Mouse (Mus musculus) MEL (cell line): ENCODE measurements around the gene Igsf6. TPM values are rescaled to one million over a fixed set of nuclear protein-coding genes. Genes with fewer than 3 reads are reported as not detected.

Experiments used
- DNase-seq: peaks from one replicate; pipeline ENCODE4 v3.0.0; 2011; ENCODE audit warnings: low read depth, low spot score
- H3K27ac ChIP-seq: 2 replicates; pipeline ENCODE4 v1.5.1; 2012; ENCODE audit warnings: low read depth, mild to moderate bottlenecking, control low read depth, low read length, moderate library complexity; ENCODE audit not compliant: control insufficient read depth
- H3K27me3 ChIP-seq, 2 experiments: fragments of 150-350 bp in 1 of 2; sonication (generic) in 1 of 2; 2 replicates each; pipeline ENCODE4 v1.6.1; 2012; ENCODE audit warnings: low read length in 2 of 2, mild to moderate bottlenecking in 2 of 2, improper control_type of control experiment in 1 of 2, moderate library complexity in 1 of 2; ENCODE audit not compliant: insufficient read depth in 2 of 2, control insufficient read depth in 1 of 2
- H3K36me3 ChIP-seq, 2 experiments: 2 replicates each; pipeline ENCODE4 v1.6.1; 2012 to 2014; ENCODE audit warnings: low read length in 2 of 2, improper control_type of control experiment in 1 of 2, inconsistent platforms in 1 of 2, mild to moderate bottlenecking in 1 of 2; ENCODE audit not compliant: insufficient read depth in 2 of 2, control insufficient read depth in 1 of 2
- H3K4me1 ChIP-seq, 2 experiments: fragments of 150-350 bp in 1 of 2; sonication (generic) in 1 of 2; 2 replicates each; pipeline ENCODE4 v1.6.1; 2012; ENCODE audit warnings: low read length in 2 of 2, improper control_type of control experiment in 1 of 2, mild to moderate bottlenecking in 1 of 2; ENCODE audit not compliant: insufficient read depth in 2 of 2, control insufficient read depth in 1 of 2
- H3K4me3 ChIP-seq, 2 experiments: fragments of 150-350 bp in 1 of 2; sonication (generic) in 1 of 2; 2 replicates each; pipeline ENCODE4 v1.5.1; 2012; ENCODE audit warnings: low read depth in 2 of 2, low read length in 2 of 2, mild to moderate bottlenecking in 2 of 2, moderate library complexity in 2 of 2, control low read depth in 1 of 2, improper control_type of control experiment in 1 of 2; ENCODE audit not compliant: control insufficient read depth in 1 of 2, insufficient read depth in 1 of 2
- H3K79me2 ChIP-seq: 2 replicates; pipeline ENCODE4 v1.6.1; 2012; ENCODE audit warnings: mild to moderate bottlenecking, low read length, moderate library complexity; ENCODE audit not compliant: control insufficient read depth, poor library complexity, insufficient read depth
- H3K9ac ChIP-seq: 2 replicates; pipeline ENCODE4 v1.6.1; 2012; ENCODE audit warnings: low read depth, mild to moderate bottlenecking, control low read depth, low read length, moderate library complexity; ENCODE audit not compliant: control insufficient read depth, poor library complexity, severe bottlenecking
- H3K9me3 ChIP-seq: fragments of 150-350 bp; sonication (generic); replicated peaks from 2 replicates; pipeline ENCODE4 v1.6.1; 2012; ENCODE audit warnings: mild to moderate bottlenecking, low read length, improper control_type of control experiment, moderate library complexity; ENCODE audit not compliant: insufficient read depth
- CHD1 ChIP-seq: IDR thresholded peaks from 2 replicates; pipeline ENCODE4 v1.6.1; 2012; ENCODE audit warnings: low read depth, mild to moderate bottlenecking, inconsistent platforms, low read length, improper control_type of control experiment
- CHD2 ChIP-seq: IDR thresholded peaks from 2 replicates; pipeline ENCODE4 v1.6.1; 2011; ENCODE audit warnings: low read length, improper control_type of control experiment
- ELF1 ChIP-seq: IDR thresholded peaks from 2 replicates; pipeline ENCODE4 v1.6.1; 2014; ENCODE audit warnings: low read depth, mild to moderate bottlenecking, inconsistent platforms, low read length, improper control_type of control experiment, moderate library complexity
- GATA1 ChIP-seq: IDR thresholded peaks from 2 replicates; pipeline ENCODE4 v1.6.1; 2011; ENCODE audit warnings: low read depth, low read length, improper control_type of control experiment
- HCFC1 ChIP-seq: IDR thresholded peaks from 2 replicates; pipeline ENCODE4 v1.6.1; 2012; ENCODE audit warnings: low read depth, mild to moderate bottlenecking, inconsistent platforms, low read length, improper control_type of control experiment, moderate library complexity
- JUND ChIP-seq: IDR thresholded peaks from 2 replicates; pipeline ENCODE4 v1.6.1; 2011; ENCODE audit warnings: low read depth, mild to moderate bottlenecking, improper control_type of control experiment, low read length
- KAT2A ChIP-seq: conservative IDR thresholded peaks from 2 replicates; pipeline ENCODE4 v1.6.1; 2012; ENCODE audit warnings: low read depth, low read length, improper control_type of control experiment, inconsistent platforms
- MAFK ChIP-seq: IDR thresholded peaks from 2 replicates; pipeline ENCODE4 v1.6.1; 2011; ENCODE audit warnings: low read depth, mild to moderate bottlenecking, low read length, improper control_type of control experiment, borderline replicate concordance
- MAX ChIP-seq: IDR thresholded peaks from 2 replicates; pipeline ENCODE4 v1.6.1; 2011; ENCODE audit warnings: low read length, improper control_type of control experiment
- MAZ ChIP-seq: IDR thresholded peaks from 2 replicates; pipeline ENCODE4 v1.6.1; 2012; ENCODE audit warnings: low read depth, mild to moderate bottlenecking, inconsistent platforms, low read length, improper control_type of control experiment
- MEF2A ChIP-seq: IDR thresholded peaks from 2 replicates; pipeline ENCODE4 v1.6.1; 2014; ENCODE audit warnings: low read depth, mild to moderate bottlenecking, inconsistent platforms, low read length, improper control_type of control experiment; ENCODE audit not compliant: poor library complexity, insufficient replicate concordance, severe bottlenecking; ENCODE audit errors: extremely low read depth
- MXI1 ChIP-seq: IDR thresholded peaks from 2 replicates; pipeline ENCODE4 v1.6.1; 2011; ENCODE audit warnings: mild to moderate bottlenecking, low read depth, low read length, improper control_type of control experiment
- MYC ChIP-seq: IDR thresholded peaks from 2 replicates; pipeline ENCODE4 v1.6.1; 2011; ENCODE audit warnings: low read depth, mild to moderate bottlenecking, low read length, improper control_type of control experiment, moderate library complexity
- NELFE ChIP-seq: IDR thresholded peaks from 2 replicates; pipeline ENCODE4 v1.6.1; 2011; ENCODE audit warnings: low read depth, low read length, improper control_type of control experiment
- POLR2AphosphoS5 ChIP-seq: IDR thresholded peaks from 2 replicates; pipeline ENCODE4 v1.6.1; 2012; ENCODE audit warnings: low read depth, borderline replicate concordance, mild to moderate bottlenecking, inconsistent platforms, low read length, moderate library complexity, mixed read lengths
- RCOR1 ChIP-seq: IDR thresholded peaks from 2 replicates; pipeline ENCODE4 v1.6.1; 2012; ENCODE audit warnings: low read depth, mild to moderate bottlenecking, inconsistent platforms, low read length, improper control_type of control experiment
- TAL1 ChIP-seq: IDR thresholded peaks from 2 replicates; pipeline ENCODE4 v1.6.1; 2012; ENCODE audit warnings: mild to moderate bottlenecking, inconsistent platforms, low read length, moderate library complexity, mixed read lengths
- TBP ChIP-seq: IDR thresholded peaks from 2 replicates; pipeline ENCODE4 v1.8.0; 2011; ENCODE audit warnings: low read depth, low read length, improper control_type of control experiment
- TCF12 ChIP-seq: IDR thresholded peaks from 2 replicates; pipeline ENCODE4 v1.6.1; 2014; ENCODE audit warnings: low read depth, mild to moderate bottlenecking, inconsistent platforms, low read length, improper control_type of control experiment, moderate library complexity
- USF1 ChIP-seq: IDR thresholded peaks from 2 replicates; pipeline ENCODE4 v1.6.1; 2014; ENCODE audit warnings: low read depth, mild to moderate bottlenecking, inconsistent platforms, low read length, improper control_type of control experiment, moderate library complexity
- ZC3H11A ChIP-seq: IDR thresholded peaks from 2 replicates; pipeline ENCODE4 v1.6.1; 2012; ENCODE audit warnings: low read depth, mild to moderate bottlenecking, inconsistent platforms, low read length, improper control_type of control experiment
- ZNF384 ChIP-seq: IDR thresholded peaks from 2 replicates; pipeline ENCODE4 v1.6.1; 2012; ENCODE audit warnings: low read depth, mild to moderate bottlenecking, inconsistent platforms, low read length, improper control_type of control experiment
- polyA plus RNA-seq, 2 experiments: library from polyadenylated mRNA; stranded (reverse) in 1 of 2; unstranded in 1 of 2; fragments of >175 nt in 1 of 2; fragments of >200 nt in 1 of 2; gene quantifications; 2 replicates each; pipeline versions ENCODE4 v1.2.1 to v1.2.4; 2012; ENCODE audit warnings: low replicate concordance in 2 of 2, low read depth in 1 of 2; ENCODE audit not compliant: insufficient read length in 2 of 2, insufficient read depth in 1 of 2, missing spikeins in 1 of 2
- total RNA-seq: library from RNA; depleted of rRNA; stranded (reverse); fragments of 300-350 nt; gene quantifications from 2 replicates; pipeline ENCODE4 v1.2.3, GENCODE M21; 2012

Igsf6 gene
- total and polyA plus RNA-seq, 3 experiments, result 0.08 to 0.42 TPM; not detected in 1

- peaks cover 6 to 7% of the 10 kb centered on the region in 2 experiments for H3K4me1 ChIP-seq
- no peak overlapping the region for H3K27ac ChIP-seq
- H3K4me3 ChIP-seq, result no peak overlapping the region
- no peak for TF ChIP-seq CHD1
- no peak for TF ChIP-seq MAX
- TF ChIP-seq MYC, result no peak
- TF ChIP-seq TBP, result no peak
- no peak for TF ChIP-seq MAZ
- no peak for TF ChIP-seq GATA1
- no peak for TF ChIP-seq POLR2AphosphoS5
- TF ChIP-seq MAFK, result no peak
- TF ChIP-seq MEF2A, result no peak
- TF ChIP-seq CHD2, result no peak
- no peak for TF ChIP-seq RCOR1
- no peak for TF ChIP-seq ELF1
- TF ChIP-seq KAT2A, result no peak
- no peak for TF ChIP-seq ZC3H11A
- no peak for TF ChIP-seq JUND
- no peak for TF ChIP-seq HCFC1
- TF ChIP-seq NELFE, result no peak
- no peak for TF ChIP-seq MXI1
- TF ChIP-seq USF1, result no peak
- TF ChIP-seq ZNF384, result no peak
- no peaks in the 10 kb centered on the region for H3K9me3 ChIP-seq
- H3K36me3 ChIP-seq, result peaks cover 0 to 7% of the 10 kb centered on the region in 2 experiments; a peak in 2 of 4 replicates
- no peak overlapping the region for H3K9ac ChIP-seq
- H3K27me3 ChIP-seq, result 0 out of 4 replicates have a peak, but pooled peaks cover 0 to 1% of the 10 kb centered on the region in 2 experiments
- H3K79me2 ChIP-seq, result no peaks in the 10 kb centered on the region
- DNase-seq, result no peak
These were observed 33.5 kb upstream of the Igsf6 start for GRCm38 (mm10) chr7:121107851-121108250.

- H3K9me3 ChIP-seq, result no peaks in the 10 kb centered on the region
- no peak for DNase-seq
- TF ChIP-seq TAL1, result peak; percentile 40; the same call in 1 of the 2 replicates
- no peak for TF ChIP-seq GATA1
- peak; percentile 69 for TF ChIP-seq TCF12
These were observed 24.4 kb upstream of the Igsf6 start for GRCm38 (mm10) chr7:121098614-121099389.

More at GRCm38 (mm10) chr7:121098614-121099389, 24.4 kb upstream of the Igsf6 start:
- Histone ChIP-seq H3K9ac (no peak overlapping the region), H3K27ac (no peak overlapping the region), H3K36me3 (no peaks in the 10 kb centered on the region), H3K4me1 (no peaks in the 10 kb centered on the region), H3K27me3 (no peaks in the 10 kb centered on the region; a peak in 1 of 4 replicates), H3K79me2 (no peaks in the 10 kb centered on the region), H3K4me3 (no peak overlapping the region)
